Mouse (Mus musculus): Measurements from ENCODE around the gene Cep89. TPM values are rescaled to one million over a fixed set of nuclear protein-coding genes. Genes with fewer than 3 reads are reported as not detected.

The Cep89 gene
- 32.2 and 33.3 TPM in 2 replicates for polyA plus RNA-seq (2014; fragmentation: Nextera tagmentation; extraction: Ambion mirVana)

GRCm38 (mm10) chr7:35396542-35397168 lies at the start of gene Cep89, which contains the start of gene Faap24:
TSS of gene Cep89 (plus strand) at chr7:35397035.
TSS of gene Faap24 (minus strand) at chr7:35396836.
- peak within 1 kb of the TSS; percentile 63 for H3K4me3 ChIP-seq (ENCODE audit: low read depth, low read length)
- peaks cover 10% of the 10 kb centered on the region for H3K36me3 ChIP-seq (ENCODE audit: control insufficient read depth, insufficient read depth, low read length)
- H3K9me3 ChIP-seq (replicated peaks; ENCODE audit: control insufficient read depth, low read length): no peaks in the 10 kb centered on the region
- ATAC-seq (replicated peaks; ENCODE audit: insufficient number of reproducible peaks, low FRiP score, low TSS enrichment): peak; percentile 92
- H3K9ac ChIP-seq (ENCODE audit: low read depth, low read length): peak within 1 kb of the TSS; percentile 74
- under 1% methylated on average over 28 of the region's 28 CpGs for WGBS (ENCODE audit: insufficient replicate concordance)
- peak within 1 kb of the TSS; percentile 78 for H3K4me2 ChIP-seq
- H3K4me1 ChIP-seq (ENCODE audit: control insufficient read depth, insufficient read depth, low read length): peaks cover 12% of the 10 kb centered on the region
- no peak within 1 kb of the TSS for H3K27ac ChIP-seq (ENCODE audit: low read depth, low read length)
- no peaks in the 10 kb centered on the region for H3K27me3 ChIP-seq (ENCODE audit: control insufficient read depth, insufficient read depth, low read length)

GRCm38 (mm10) chr7:35347918-35348700 lies 48.7 kb upstream of the Cep89 start:
- Histone ChIP-seq H3K4me2 (no peak overlapping the region), H3K27ac (ENCODE audit: low read depth, low read length) (no peak overlapping the region), H3K27me3 (ENCODE audit: control insufficient read depth, insufficient read depth, low read length) (no peaks in the 10 kb centered on the region), H3K9ac (ENCODE audit: low read depth, low read length) (no peak overlapping the region), H3K4me3 (ENCODE audit: low read depth, low read length) (no peak overlapping the region), H3K9me3 (replicated peaks; ENCODE audit: control insufficient read depth, low read length) (no peaks in the 10 kb centered on the region), H3K4me1 (ENCODE audit: control insufficient read depth, insufficient read depth, low read length) (0 out of 2 replicates have a peak, but pooled peaks cover 4% of the 10 kb centered on the region), H3K36me3 (ENCODE audit: control insufficient read depth, insufficient read depth, low read length) (no peaks in the 10 kb centered on the region)
- 41% methylated on average over 18 of the region's 18 CpGs for WGBS (ENCODE audit: insufficient replicate concordance)
- ATAC-seq (replicated peaks; ENCODE audit: insufficient number of reproducible peaks, low FRiP score, low TSS enrichment): no peak

GRCm38 (mm10) chr7:35349022-35349421 lies 47.8 kb upstream of the Cep89 start:
- Histone ChIP-seq H3K4me3 (ENCODE audit: low read depth, low read length) (no peak overlapping the region), H3K27ac (ENCODE audit: low read depth, low read length) (no peak overlapping the region), H3K36me3 (ENCODE audit: control insufficient read depth, insufficient read depth, low read length) (no peaks in the 10 kb centered on the region), H3K9me3 (replicated peaks; ENCODE audit: control insufficient read depth, low read length) (no peaks in the 10 kb centered on the region), H3K4me2 (no peak overlapping the region), H3K27me3 (ENCODE audit: control insufficient read depth, insufficient read depth, low read length) (no peaks in the 10 kb centered on the region), H3K4me1 (ENCODE audit: control insufficient read depth, insufficient read depth, low read length) (0 out of 2 replicates have a peak, but pooled peaks cover 4% of the 10 kb centered on the region), H3K9ac (ENCODE audit: low read depth, low read length) (no peak overlapping the region)
- no peak for ATAC-seq (replicated peaks; ENCODE audit: insufficient number of reproducible peaks, low FRiP score, low TSS enrichment)
- 85% methylated on average over 4 of the region's 4 CpGs for WGBS (ENCODE audit: insufficient replicate concordance)

- Histone ChIP-seq H3K4me3 (ENCODE audit: low read depth, low read length) (no peak overlapping the region), H3K27me3 (ENCODE audit: control insufficient read depth, insufficient read depth, low read length) (no peaks in the 10 kb centered on the region), H3K36me3 (ENCODE audit: control insufficient read depth, insufficient read depth, low read length) (no peaks in the 10 kb centered on the region), H3K27ac (ENCODE audit: low read depth, low read length) (no peak overlapping the region), H3K9ac (ENCODE audit: low read depth, low read length) (no peak overlapping the region), H3K9me3 (replicated peaks; ENCODE audit: control insufficient read depth, low read length) (no peaks in the 10 kb centered on the region), H3K4me1 (ENCODE audit: control insufficient read depth, insufficient read depth, low read length) (0 out of 2 replicates have a peak, but pooled peaks cover 4% of the 10 kb centered on the region), H3K4me2 (no peak overlapping the region)
- WGBS (ENCODE audit: insufficient replicate concordance): 86% methylated on average over 8 of the region's 8 CpGs
- no peak for ATAC-seq (replicated peaks; ENCODE audit: insufficient number of reproducible peaks, low FRiP score, low TSS enrichment)
Observed at GRCm38 (mm10) chr7:35349886-35350684, 46.8 kb upstream of the Cep89 start.

- Histone ChIP-seq H3K9me3 (replicated peaks; ENCODE audit: control insufficient read depth, low read length) (no peaks in the 10 kb centered on the region), H3K9ac (ENCODE audit: low read depth, low read length) (no peak overlapping the region), H3K27ac (ENCODE audit: low read depth, low read length) (no peak overlapping the region), H3K4me2 (no peak overlapping the region), H3K4me1 (ENCODE audit: control insufficient read depth, insufficient read depth, low read length) (peaks cover 8% of the 10 kb centered on the region; the same call in 1 of the 2 replicates), H3K27me3 (ENCODE audit: control insufficient read depth, insufficient read depth, low read length) (no peaks in the 10 kb centered on the region), H3K36me3 (ENCODE audit: control insufficient read depth, insufficient read depth, low read length) (no peaks in the 10 kb centered on the region), H3K4me3 (ENCODE audit: low read depth, low read length) (no peak overlapping the region)
- WGBS (ENCODE audit: insufficient replicate concordance): 79% methylated on average over 3 of the region's 3 CpGs
- ATAC-seq (replicated peaks; ENCODE audit: insufficient number of reproducible peaks, low FRiP score, low TSS enrichment): no peak
Observed at GRCm38 (mm10) chr7:35351155-35351554, 45.7 kb upstream of the Cep89 start.

GRCm38 (mm10) chr7:35353306-35353705 lies 43.5 kb upstream of the Cep89 start:
- WGBS (ENCODE audit: insufficient replicate concordance): 93% methylated on average over 15 of the region's 15 CpGs
- Histone ChIP-seq H3K9me3 (replicated peaks; ENCODE audit: control insufficient read depth, low read length) (no peaks in the 10 kb centered on the region), H3K27ac (ENCODE audit: low read depth, low read length) (no peak overlapping the region), H3K36me3 (ENCODE audit: control insufficient read depth, insufficient read depth, low read length) (no peaks in the 10 kb centered on the region), H3K4me1 (ENCODE audit: control insufficient read depth, insufficient read depth, low read length) (peaks cover 4% of the 10 kb centered on the region; the same call in 1 of the 2 replicates), H3K4me3 (ENCODE audit: low read depth, low read length) (no peak overlapping the region), H3K27me3 (ENCODE audit: control insufficient read depth, insufficient read depth, low read length) (no peaks in the 10 kb centered on the region), H3K9ac (ENCODE audit: low read depth, low read length) (no peak overlapping the region), H3K4me2 (no peak overlapping the region)
- no peak for ATAC-seq (replicated peaks; ENCODE audit: insufficient number of reproducible peaks, low FRiP score, low TSS enrichment)

- WGBS (ENCODE audit: insufficient replicate concordance): 52% methylated on average over 5 of the region's 5 CpGs
- Histone ChIP-seq H3K4me2 (no peak overlapping the region), H3K4me1 (ENCODE audit: control insufficient read depth, insufficient read depth, low read length) (peaks cover 4% of the 10 kb centered on the region; the same call in 1 of the 2 replicates), H3K36me3 (ENCODE audit: control insufficient read depth, insufficient read depth, low read length) (no peaks in the 10 kb centered on the region), H3K9ac (ENCODE audit: low read depth, low read length) (no peak overlapping the region), H3K27ac (ENCODE audit: low read depth, low read length) (no peak overlapping the region), H3K27me3 (ENCODE audit: control insufficient read depth, insufficient read depth, low read length) (no peaks in the 10 kb centered on the region), H3K9me3 (replicated peaks; ENCODE audit: control insufficient read depth, low read length) (no peaks in the 10 kb centered on the region), H3K4me3 (ENCODE audit: low read depth, low read length) (no peak overlapping the region)
- no peak for ATAC-seq (replicated peaks; ENCODE audit: insufficient number of reproducible peaks, low FRiP score, low TSS enrichment)
Observed at GRCm38 (mm10) chr7:35355303-35355872, 41.4 kb upstream of the Cep89 start.

GRCm38 (mm10) chr7:35357621-35358020 lies 39.2 kb upstream of the Cep89 start:
- no peaks in the 10 kb centered on the region for H3K9me3 ChIP-seq (replicated peaks; ENCODE audit: control insufficient read depth, low read length)
- no peak overlapping the region for H3K27ac ChIP-seq (ENCODE audit: low read depth, low read length)
- H3K4me2 ChIP-seq: no peak overlapping the region
- H3K36me3 ChIP-seq (ENCODE audit: control insufficient read depth, insufficient read depth, low read length): no peaks in the 10 kb centered on the region
- ATAC-seq (replicated peaks; ENCODE audit: insufficient number of reproducible peaks, low FRiP score, low TSS enrichment): no peak
- H3K27me3 ChIP-seq (ENCODE audit: control insufficient read depth, insufficient read depth, low read length): no peaks in the 10 kb centered on the region
- no peak overlapping the region for H3K9ac ChIP-seq (ENCODE audit: low read depth, low read length)
- H3K4me3 ChIP-seq (ENCODE audit: low read depth, low read length): no peak overlapping the region
- 85% methylated on average over 12 of the region's 12 CpGs for WGBS (ENCODE audit: insufficient replicate concordance)
- H3K4me1 ChIP-seq (ENCODE audit: control insufficient read depth, insufficient read depth, low read length): peaks cover 10% of the 10 kb centered on the region
